Mouse (Mus musculus): Measurements from ENCODE around the gene Nfkbib. TPM values are rescaled to one million over a fixed set of nuclear protein-coding genes. Genes with fewer than 3 reads are reported as not detected.

The Nfkbib gene
- polyA plus RNA-seq, 1 experiment from 2014 or later: 31.2 TPM

DNA sequence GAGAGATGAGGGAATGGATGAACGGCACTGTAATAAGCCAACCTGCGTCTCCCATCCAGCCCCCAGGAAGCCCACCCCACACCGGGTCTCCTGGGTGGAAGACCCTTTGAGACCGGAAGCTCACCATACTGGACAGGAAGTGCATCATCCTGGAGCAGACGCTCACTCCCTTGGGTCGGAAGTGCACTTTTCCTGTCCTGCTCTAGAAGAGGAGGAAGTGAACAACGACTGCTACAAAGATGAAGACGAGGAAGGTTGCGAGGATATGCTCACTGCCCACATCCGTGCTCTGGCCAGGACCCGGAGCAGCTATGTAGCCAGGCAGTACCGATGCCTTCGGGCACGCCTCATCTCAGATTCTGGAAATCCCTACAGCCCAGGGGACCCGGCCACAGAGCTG lies 28.5 kb upstream of the Nfkbib start:
- TF ChIP-seq EP300 (optimal IDR thresholded peaks at IDR 0.05) (no peak), CTCF (IDR thresholded peaks at IDR 0.05; ENCODE audit: low read depth) (no peak)
- Histone ChIP-seq H3K4me2 (replicated peaks; ENCODE audit: low read depth) (no peak overlapping the region), H3K4me3 (ENCODE audit: low read depth, low read length) (no peak overlapping the region), H3K36me3 (ENCODE audit: control insufficient read depth, insufficient read depth, low read length) (no peaks in the 10 kb centered on the region), H3K27ac (replicated peaks) (peak overlapping the region; percentile 69; the same call in 1 of the 2 replicates), H3K27me3 (ENCODE audit: control insufficient read depth, insufficient read depth, low read length) (no peaks in the 10 kb centered on the region), H3K9ac (ENCODE audit: low read length) (peak overlapping the region; percentile 18; the same call in 1 of the 2 replicates), H3K9me3 (ENCODE audit: control insufficient read depth, low read length) (no peaks in the 10 kb centered on the region), H3K4me1 (replicated peaks; ENCODE audit: control insufficient read depth, insufficient read depth) (no peaks in the 10 kb centered on the region)
- no peak for ATAC-seq (ENCODE audit: low FRiP score, low TSS enrichment)
- WGBS: 74% methylated on average over 15 of the region's 15 CpGs
- DNase-seq (ENCODE audit: low spot score): no peak

DNA sequence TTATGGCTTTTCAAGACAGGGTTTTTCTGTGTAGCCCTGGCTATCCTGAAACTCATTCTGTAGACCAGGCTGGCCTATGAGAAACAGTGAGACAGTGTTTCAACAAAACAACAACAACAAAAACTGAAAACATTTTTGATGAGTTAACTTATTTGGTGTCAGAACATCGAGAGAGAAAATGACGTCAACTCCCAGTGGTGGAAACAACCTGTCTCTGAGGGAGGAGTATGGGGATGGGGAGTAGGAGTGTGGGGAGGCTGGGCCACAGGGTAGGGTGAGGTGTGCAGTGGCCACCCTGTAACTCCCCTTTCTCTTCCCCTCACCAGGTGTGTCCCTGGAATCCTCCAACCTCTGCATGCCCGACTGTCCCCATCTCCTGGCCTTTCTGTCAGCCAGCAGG lies 27.2 kb upstream of the Nfkbib start:
- H3K9ac ChIP-seq (ENCODE audit: low read length): no peak overlapping the region
- TF ChIP-seq EP300 (optimal IDR thresholded peaks at IDR 0.05): no peak
- no peak for TF ChIP-seq CTCF (IDR thresholded peaks at IDR 0.05; ENCODE audit: low read depth)
- ATAC-seq (ENCODE audit: low FRiP score, low TSS enrichment) (no peak), DNase-seq (ENCODE audit: low spot score) (no peak)
- H3K27me3 ChIP-seq (ENCODE audit: control insufficient read depth, insufficient read depth, low read length): no peaks in the 10 kb centered on the region
- no peaks in the 10 kb centered on the region for H3K4me1 ChIP-seq (replicated peaks; ENCODE audit: control insufficient read depth, insufficient read depth)
- no peak overlapping the region for H3K4me2 ChIP-seq (replicated peaks; ENCODE audit: low read depth)
- no peak overlapping the region for H3K27ac ChIP-seq (replicated peaks)
- H3K4me3 ChIP-seq (ENCODE audit: low read depth, low read length): no peak overlapping the region
- no peaks in the 10 kb centered on the region for H3K36me3 ChIP-seq (ENCODE audit: control insufficient read depth, insufficient read depth, low read length)
- H3K9me3 ChIP-seq (ENCODE audit: control insufficient read depth, low read length): no peaks in the 10 kb centered on the region
- WGBS: 69% methylated on average over 3 of the region's 3 CpGs

DNA sequence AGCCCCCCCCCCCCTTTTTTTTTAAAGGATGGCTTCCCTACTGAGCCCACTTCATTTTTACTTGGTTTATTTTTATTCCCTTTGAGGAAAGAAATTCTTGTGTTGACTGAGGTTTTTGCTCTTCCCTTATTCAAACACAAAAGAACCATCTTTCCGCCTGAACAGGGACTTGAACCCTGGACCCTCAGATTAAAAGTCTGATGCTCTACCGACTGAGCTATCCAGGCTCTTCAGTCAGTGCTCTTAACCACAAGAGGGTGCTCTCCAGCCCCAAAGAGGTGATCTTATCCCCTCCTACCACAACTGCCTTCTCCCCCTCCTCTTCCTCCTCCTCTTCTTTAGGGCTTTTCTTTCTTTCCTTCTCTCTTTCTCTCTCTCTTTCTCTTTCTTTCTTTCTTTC lies 26.5 kb upstream of the Nfkbib start:
- H3K4me1 ChIP-seq (replicated peaks; ENCODE audit: control insufficient read depth, insufficient read depth): no peaks in the 10 kb centered on the region; the same call in 1 of the 2 replicates
- no peak overlapping the region for H3K9ac ChIP-seq (ENCODE audit: low read length)
- H3K27ac ChIP-seq (replicated peaks): no peak overlapping the region
- H3K4me2 ChIP-seq (replicated peaks; ENCODE audit: low read depth): no peak overlapping the region
- DNase-seq (ENCODE audit: low spot score): no peak
- 45% methylated on average over 2 of the region's 2 CpGs for WGBS
- no peaks in the 10 kb centered on the region for H3K36me3 ChIP-seq (ENCODE audit: control insufficient read depth, insufficient read depth, low read length)
- no peak overlapping the region for H3K4me3 ChIP-seq (ENCODE audit: low read depth, low read length)
- no peak for ATAC-seq (ENCODE audit: low FRiP score, low TSS enrichment)
- H3K9me3 ChIP-seq (ENCODE audit: control insufficient read depth, low read length): no peaks in the 10 kb centered on the region
- no peaks in the 10 kb centered on the region for H3K27me3 ChIP-seq (ENCODE audit: control insufficient read depth, insufficient read depth, low read length)
- TF ChIP-seq EP300 (optimal IDR thresholded peaks at IDR 0.05): no peak
- peak; percentile 64 for TF ChIP-seq CTCF (IDR thresholded peaks at IDR 0.05; ENCODE audit: low read depth)

DNA sequence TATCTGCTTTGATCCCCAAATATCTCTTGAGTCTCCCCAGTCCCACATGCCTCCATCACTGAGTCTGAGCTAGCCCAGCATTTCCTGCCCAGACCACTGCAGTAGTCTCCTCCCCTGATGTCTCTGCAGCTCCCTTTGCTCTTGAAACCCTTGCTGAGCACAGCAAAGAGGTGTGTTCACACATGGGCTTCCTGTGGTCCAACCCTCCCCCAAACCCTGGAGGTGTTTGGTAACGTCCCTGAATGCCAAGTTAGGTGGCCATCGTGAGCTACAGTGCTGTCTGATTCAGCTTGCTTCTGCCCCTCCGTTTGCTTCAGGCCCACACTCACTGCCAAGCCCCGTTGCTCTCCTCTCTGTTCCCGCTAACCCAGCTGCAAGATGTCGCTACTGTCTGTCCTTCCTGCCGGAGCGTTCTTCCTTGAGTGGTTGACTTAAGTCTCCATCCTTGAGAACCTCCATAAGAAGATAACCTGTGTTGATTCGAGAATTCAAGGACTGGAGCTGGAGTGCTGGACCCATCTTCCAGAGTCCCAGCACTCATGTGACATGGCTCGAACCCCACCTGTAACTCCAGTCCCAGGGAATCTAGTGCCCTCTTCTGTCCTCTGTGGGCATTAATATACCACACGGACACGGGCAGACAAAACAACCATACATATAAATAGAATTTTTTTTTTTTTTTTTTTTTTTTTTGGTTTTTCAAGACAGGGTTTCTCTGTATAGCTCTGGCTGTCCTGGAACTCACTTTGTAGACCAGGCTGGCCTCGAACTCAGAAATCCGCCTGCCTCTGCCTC lies 25.3 kb upstream of the Nfkbib start:
- Histone ChIP-seq H3K9ac (ENCODE audit: low read length) (no peak overlapping the region), H3K4me1 (replicated peaks; ENCODE audit: control insufficient read depth, insufficient read depth) (no peaks in the 10 kb centered on the region; the same call in 1 of the 2 replicates), H3K27ac (replicated peaks) (no peak overlapping the region), H3K4me3 (ENCODE audit: low read depth, low read length) (no peak overlapping the region), H3K9me3 (ENCODE audit: control insufficient read depth, low read length) (no peaks in the 10 kb centered on the region), H3K36me3 (ENCODE audit: control insufficient read depth, insufficient read depth, low read length) (no peaks in the 10 kb centered on the region; the same call in 1 of the 2 replicates), H3K27me3 (ENCODE audit: control insufficient read depth, insufficient read depth, low read length) (no peaks in the 10 kb centered on the region), H3K4me2 (replicated peaks; ENCODE audit: low read depth) (no peak overlapping the region)
- no peak for DNase-seq (ENCODE audit: low spot score)
- TF ChIP-seq CTCF (IDR thresholded peaks at IDR 0.05; ENCODE audit: low read depth): no peak
- ATAC-seq (ENCODE audit: low FRiP score, low TSS enrichment): no peak
- 65% methylated on average over 13 of the region's 14 CpGs for WGBS

DNA sequence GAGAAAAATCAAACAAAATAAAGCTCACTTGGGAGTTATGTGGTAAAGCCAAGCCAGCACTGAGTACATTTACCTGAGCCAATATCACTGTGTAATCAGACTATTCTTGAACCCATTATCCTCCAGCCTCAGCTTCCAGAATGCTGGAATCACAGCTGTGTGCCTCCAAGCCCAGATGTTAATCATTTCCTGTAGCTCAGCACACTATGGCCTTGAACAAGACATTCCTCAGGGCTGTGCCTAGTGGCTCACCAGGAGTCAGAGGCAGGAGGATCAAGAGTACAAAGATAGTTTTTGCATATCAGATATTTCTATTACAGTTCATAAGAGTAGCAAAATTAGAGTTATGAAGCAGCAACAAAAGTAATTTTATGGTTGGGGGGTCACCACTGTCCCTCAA lies 24.4 kb upstream of the Nfkbib start:
- no peak for DNase-seq (ENCODE audit: low spot score)
- H3K4me3 ChIP-seq (ENCODE audit: low read depth, low read length): no peak overlapping the region
- H3K27ac ChIP-seq (replicated peaks): no peak overlapping the region

More for the DNA sequence above, 24.4 kb upstream of the Nfkbib start:
- ATAC-seq (ENCODE audit: low FRiP score, low TSS enrichment): no peak
- no peaks in the 10 kb centered on the region; the same call in 1 of the 2 replicates for H3K36me3 ChIP-seq (ENCODE audit: control insufficient read depth, insufficient read depth, low read length)
- H3K4me1 ChIP-seq (replicated peaks; ENCODE audit: control insufficient read depth, insufficient read depth): no peaks in the 10 kb centered on the region; the same call in 1 of the 2 replicates
- H3K27me3 ChIP-seq (ENCODE audit: control insufficient read depth, insufficient read depth, low read length): no peaks in the 10 kb centered on the region
- H3K4me2 ChIP-seq (replicated peaks; ENCODE audit: low read depth): no peak overlapping the region
- TF ChIP-seq EP300 (optimal IDR thresholded peaks at IDR 0.05): no peak
- no peak for TF ChIP-seq CTCF (IDR thresholded peaks at IDR 0.05; ENCODE audit: low read depth)
- no peak overlapping the region for H3K9ac ChIP-seq (ENCODE audit: low read length)
- H3K9me3 ChIP-seq (ENCODE audit: control insufficient read depth, low read length): no peaks in the 10 kb centered on the region

Data from stomach, postnatal 0 days (tissue).